Mouse (Mus musculus): ENCODE measurements around the gene Srgn. TPM values are rescaled to one million over a fixed set of nuclear protein-coding genes. Genes with fewer than 3 reads are reported as not detected.
"Not testable (repeated sequence)": the region's sequence is repeated elsewhere in the genome, so short reads cannot be mapped to it uniquely, and the experiment has no call there.

Gene Srgn
- polyA plus RNA-seq, 1 experiment, result 65.7 TPM

GRCm38 (mm10) chr10:62471105-62471504 is 56.1 kb downstream of the Srgn start:
- DNase-seq (ENCODE audit: low read depth in 1 of 2, low spot score in 2 of 2), result no peak
- no peak for TF ChIP-seq POLR2A (IDR thresholded peaks at IDR 0.05; ENCODE audit: low read depth, low read length)
- TF ChIP-seq CTCF (IDR thresholded peaks at IDR 0.05; ENCODE audit: extremely low read depth, insufficient read depth, insufficient read length, insufficient replicate concordance), result no peak
- H3K4me1 ChIP-seq (ENCODE audit: control insufficient read depth, insufficient read depth, insufficient read length), result no peaks in the 10 kb centered on the region
- no peak overlapping the region for H3K4me3 ChIP-seq (ENCODE audit: extremely low read depth, insufficient read depth, insufficient read length)
- H3K36me3 ChIP-seq (ENCODE audit: control insufficient read depth, insufficient read depth, low read length), result peaks cover 13% of the 10 kb centered on the region
- 82% methylated on average over 5 of the region's 5 CpGs for WGBS
- no peak overlapping the region for H3K27ac ChIP-seq (ENCODE audit: insufficient read depth, low read length)
- no peaks in the 10 kb centered on the region for H3K27me3 ChIP-seq (ENCODE audit: control insufficient read depth, insufficient read depth, low read length)

- 95% methylated on average over 4 of the region's 4 CpGs for WGBS
- TF ChIP-seq CTCF (IDR thresholded peaks at IDR 0.05; ENCODE audit: extremely low read depth, insufficient read depth, insufficient read length, insufficient replicate concordance) (no peak), POLR2A (IDR thresholded peaks at IDR 0.05; ENCODE audit: low read depth, low read length) (no peak)
- Histone ChIP-seq H3K27me3 (ENCODE audit: control insufficient read depth, insufficient read depth, low read length) (no peaks in the 10 kb centered on the region), H3K4me1 (ENCODE audit: control insufficient read depth, insufficient read depth, insufficient read length) (no peaks in the 10 kb centered on the region), H3K4me3 (ENCODE audit: extremely low read depth, insufficient read depth, insufficient read length) (no peak overlapping the region), H3K27ac (ENCODE audit: insufficient read depth, low read length) (no peak overlapping the region), H3K36me3 (ENCODE audit: control insufficient read depth, insufficient read depth, low read length) (peaks cover 11% of the 10 kb centered on the region)
- no peak for DNase-seq (ENCODE audit: low read depth in 1 of 2, low spot score in 2 of 2)
These were observed 57.5 kb downstream of the Srgn start for GRCm38 (mm10) chr10:62469736-62470135.

DNA sequence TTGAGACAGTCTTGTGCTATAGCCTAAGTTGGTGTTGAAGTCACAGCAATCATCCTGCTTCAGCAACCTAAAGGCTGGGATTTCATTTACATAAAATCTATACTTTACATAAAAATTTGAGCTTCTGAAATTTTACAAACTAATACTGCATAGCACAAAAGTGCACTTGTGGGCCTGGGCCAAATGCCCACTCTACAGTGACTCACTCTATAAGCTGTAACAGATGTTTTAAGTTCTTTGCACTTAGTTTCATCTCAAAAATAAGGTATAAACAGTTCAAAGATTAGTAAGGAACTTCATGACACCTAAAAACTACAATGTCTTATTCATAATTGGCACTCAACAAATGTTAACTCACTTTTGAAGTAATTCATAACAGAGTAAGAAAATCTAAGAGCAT is 65.9 kb downstream of the Srgn start:
- no peaks in the 10 kb centered on the region for H3K4me1 ChIP-seq (ENCODE audit: control insufficient read depth, insufficient read depth, insufficient read length)
- H3K4me3 ChIP-seq (ENCODE audit: extremely low read depth, insufficient read depth, insufficient read length), result no peak overlapping the region
- TF ChIP-seq POLR2A (IDR thresholded peaks at IDR 0.05; ENCODE audit: low read depth, low read length), result no peak
- no peak for TF ChIP-seq CTCF (IDR thresholded peaks at IDR 0.05; ENCODE audit: extremely low read depth, insufficient read depth, insufficient read length, insufficient replicate concordance)
- no peak overlapping the region for H3K27ac ChIP-seq (ENCODE audit: insufficient read depth, low read length)
- H3K27me3 ChIP-seq (ENCODE audit: control insufficient read depth, insufficient read depth, low read length), result no peaks in the 10 kb centered on the region
- H3K36me3 ChIP-seq (ENCODE audit: control insufficient read depth, insufficient read depth, low read length), result peaks cover 30% of the 10 kb centered on the region
- no peak for DNase-seq (ENCODE audit: low read depth in 1 of 2, low spot score in 2 of 2)

DNA sequence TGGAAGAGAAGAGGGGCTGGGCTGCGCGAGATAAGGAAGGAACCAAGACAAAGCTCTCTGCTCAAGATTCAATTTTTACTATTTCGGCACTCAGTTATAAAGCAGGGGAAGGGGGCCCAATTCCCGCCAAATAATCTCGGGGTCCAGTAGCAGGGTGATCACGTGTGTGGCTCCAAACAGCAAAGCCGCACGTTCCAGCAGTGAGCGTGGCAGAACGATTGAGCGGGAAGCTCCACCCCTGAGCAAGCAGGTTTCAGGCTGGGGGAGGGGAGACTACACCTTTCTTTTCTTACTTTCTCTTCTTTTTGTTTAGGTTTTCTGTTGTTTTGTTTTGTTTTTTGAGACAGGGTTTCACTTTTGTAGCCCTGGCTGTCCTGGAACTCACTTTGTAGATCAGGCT is 75.2 kb downstream of the Srgn start:
- WGBS, result 90% methylated on average over 11 of the region's 11 CpGs
- not testable (repeated sequence) for H3K4me1 ChIP-seq (ENCODE audit: control insufficient read depth, insufficient read depth, insufficient read length); H3K4me3 ChIP-seq (ENCODE audit: extremely low read depth, insufficient read depth, insufficient read length); H3K27ac ChIP-seq (ENCODE audit: insufficient read depth, low read length); H3K27me3 ChIP-seq (ENCODE audit: control insufficient read depth, insufficient read depth, low read length); DNase-seq (ENCODE audit: low read depth in 1 of 2, low spot score in 2 of 2)
- peaks cover 15% of the 10 kb centered on the region for H3K36me3 ChIP-seq (ENCODE audit: control insufficient read depth, insufficient read depth, low read length)

GRCm38 (mm10) chr10:62450280-62450640 is 77.0 kb downstream of the Srgn start:
- Histone ChIP-seq H3K4me3 (ENCODE audit: extremely low read depth, insufficient read depth, insufficient read length) (peak overlapping the region; percentile 94), H3K4me1 (ENCODE audit: control insufficient read depth, insufficient read depth, insufficient read length) (peaks cover 3% of the 10 kb centered on the region; the same call in 1 of the 2 replicates), H3K27ac (ENCODE audit: insufficient read depth, low read length) (0 out of 2 replicates have a peak overlapping the region, but pooled peaks have one; percentile 96), H3K27me3 (ENCODE audit: control insufficient read depth, insufficient read depth, low read length) (no peaks in the 10 kb centered on the region), H3K36me3 (ENCODE audit: control insufficient read depth, insufficient read depth, low read length) (peaks cover 10% of the 10 kb centered on the region)
- DNase-seq (ENCODE audit: low read depth in 1 of 2, low spot score in 2 of 2), result no peak
- no peak for TF ChIP-seq CTCF (IDR thresholded peaks at IDR 0.05; ENCODE audit: extremely low read depth, insufficient read depth, insufficient read length, insufficient replicate concordance)
- no peak for TF ChIP-seq POLR2A (IDR thresholded peaks at IDR 0.05; ENCODE audit: low read depth, low read length)
- WGBS, result 41% methylated on average over 18 of the region's 18 CpGs

DNA sequence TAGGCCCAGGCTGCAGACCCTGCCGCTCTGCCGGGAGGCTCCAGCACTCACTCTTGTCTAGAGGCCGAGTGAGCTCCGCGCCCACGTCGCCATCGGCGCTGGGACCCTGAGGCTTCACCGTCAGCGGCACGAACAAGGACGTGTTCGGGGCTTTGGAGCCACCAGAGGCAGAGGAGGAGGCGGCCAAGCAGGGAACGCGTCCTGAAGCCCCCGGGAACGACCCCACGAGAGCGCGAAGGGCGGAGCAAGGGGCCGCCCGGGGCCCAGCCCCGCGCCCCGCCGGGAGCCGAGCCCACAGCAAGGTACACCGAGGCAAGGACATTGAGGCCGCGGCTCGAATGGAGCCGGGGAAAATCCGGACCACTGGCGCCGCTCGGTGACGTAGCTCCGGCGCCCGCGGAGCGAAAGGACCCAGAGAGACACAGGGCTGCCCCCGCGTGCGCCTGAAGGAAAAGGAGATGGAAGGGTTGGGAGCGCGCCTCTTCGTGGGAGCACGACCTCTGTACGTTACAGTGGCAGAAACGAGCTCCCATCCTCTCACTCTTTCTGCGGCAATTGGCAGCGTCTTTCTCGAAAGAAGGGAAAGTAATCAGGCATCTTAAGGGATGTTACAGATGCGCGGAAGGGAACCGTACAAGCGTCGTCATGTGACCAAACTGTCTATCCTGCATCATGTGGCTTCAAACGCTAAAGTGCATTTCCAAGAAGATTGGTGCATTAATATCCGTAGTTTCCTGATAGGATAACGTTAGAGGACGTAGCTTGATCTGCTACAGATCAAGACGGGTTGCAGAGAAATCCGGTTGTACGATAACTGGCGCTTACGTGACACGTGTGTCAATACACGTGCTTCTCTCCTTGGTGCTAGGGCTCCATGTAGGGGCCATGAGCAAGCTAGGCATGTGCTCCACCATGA is 77.6 kb downstream of the Srgn start, which contains the start of the genes 4930507D05Rik and Supv3l1:
Gene 4930507D05Rik (plus strand): TSS at position 126 of the 916 bp plus-strand sequence.
Gene Supv3l1 (minus strand): TSS at position 375 of the 916 bp plus-strand sequence.
- Histone ChIP-seq H3K4me3 (ENCODE audit: extremely low read depth, insufficient read depth, insufficient read length) (peak within 1 kb of the TSS; percentile 94), H3K27ac (ENCODE audit: insufficient read depth, low read length) (peak within 1 kb of the TSS; percentile 96), H3K36me3 (ENCODE audit: control insufficient read depth, insufficient read depth, low read length) (peaks cover 10% of the 10 kb centered on the region), H3K27me3 (ENCODE audit: control insufficient read depth, insufficient read depth, low read length) (no peaks in the 10 kb centered on the region), H3K4me1 (ENCODE audit: control insufficient read depth, insufficient read depth, insufficient read length) (peaks cover 3% of the 10 kb centered on the region; the same call in 1 of the 2 replicates)
- DNase-seq (ENCODE audit: low read depth in 1 of 2, low spot score in 2 of 2), result peak; percentile 82 to 85
- WGBS, result under 1% methylated on average over 73 of the region's 73 CpGs
- TF ChIP-seq CTCF (IDR thresholded peaks at IDR 0.05; ENCODE audit: extremely low read depth, insufficient read depth, insufficient read length, insufficient replicate concordance) (no peak), POLR2A (IDR thresholded peaks at IDR 0.05; ENCODE audit: low read depth, low read length) (peak; percentile 32; the same call in 1 of the 2 replicates)

Other genes starting within 250 kb of the Srgn start
- gene Hk1, start 147.5 kb downstream of the Srgn start, polyA plus RNA-seq (2012; rRNA removed), result 31.0 and 38.5 TPM in 2 replicates
- 0.04 and 0.06 TPM in 2 replicates for gene Hkdc1, start 105.0 kb downstream of the Srgn start, polyA plus RNA-seq (2012; rRNA removed)
- gene 4930507D05Rik, start 78.0 kb downstream of the Srgn start, polyA plus RNA-seq (2012; rRNA removed), result not detected in 2 replicates
- 8.0 and 10.4 TPM in 2 replicates for gene Supv3l1, start 77.7 kb downstream of the Srgn start, polyA plus RNA-seq (2012; rRNA removed)
- 4.0 and 5.6 TPM in 2 replicates for gene Vps26a, start 40.6 kb downstream of the Srgn start, polyA plus RNA-seq (2012; rRNA removed)
- gene Kif1bp, start 51.0 kb upstream of the Srgn start, polyA plus RNA-seq (2012; rRNA removed), result 16.8 and 23.5 TPM in 2 replicates
- 10.3 and 11.8 TPM in 2 replicates for gene Ddx21, start 74.8 kb upstream of the Srgn start, polyA plus RNA-seq (2012; rRNA removed)
- 6.1 and 6.4 TPM in 2 replicates for gene Ddx50, start 123.8 kb upstream of the Srgn start, polyA plus RNA-seq (2012; rRNA removed)
- 0.14 and 0.20 TPM in 2 replicates for gene Stox1, start 198.7 kb upstream of the Srgn start, polyA plus RNA-seq (2012; rRNA removed)

All from spleen, adult 2 months (tissue).